Mouse (Mus musculus): ENCODE results near the gene Tmem141. TPM values are rescaled to one million over a fixed set of nuclear protein-coding genes. Genes with fewer than 3 reads are reported as not detected.
A peak's percentile ranks its signal among the peaks of the same experiment; 100 is the strongest.

Gene Tmem141
- polyA plus RNA-seq, 2 experiments from 2014 or later: 1.8 TPM; not detected in 1

GRCm38 (mm10) chr2:25607761-25608622, 13.8 kb downstream of the Tmem141 start, which contains the start of gene Rabl6:
Rabl6 (minus strand) TSS chr2:25608521.
- ATAC-seq: peak; percentile 77

DNA sequence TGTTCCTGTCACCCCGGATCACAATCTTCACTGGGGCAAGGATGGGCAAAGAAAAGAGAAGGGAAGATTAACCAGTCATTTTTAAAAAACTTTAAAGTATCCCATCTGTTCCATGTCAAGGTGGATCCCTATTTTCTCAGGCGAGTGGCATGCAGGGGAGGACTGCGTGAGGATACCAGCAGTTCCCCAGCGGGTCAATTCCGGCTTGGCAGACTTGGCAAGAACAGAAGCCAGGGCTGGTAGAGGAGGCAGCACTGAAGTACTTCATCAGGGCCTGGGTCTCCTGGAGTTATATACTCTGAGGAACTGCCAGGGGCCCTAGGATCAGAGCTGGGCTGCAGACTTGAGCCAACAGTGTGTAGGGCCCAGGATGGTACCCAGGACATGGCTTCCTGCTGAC, 19.3 kb downstream of the Tmem141 start:
- ATAC-seq: no peak

DNA sequence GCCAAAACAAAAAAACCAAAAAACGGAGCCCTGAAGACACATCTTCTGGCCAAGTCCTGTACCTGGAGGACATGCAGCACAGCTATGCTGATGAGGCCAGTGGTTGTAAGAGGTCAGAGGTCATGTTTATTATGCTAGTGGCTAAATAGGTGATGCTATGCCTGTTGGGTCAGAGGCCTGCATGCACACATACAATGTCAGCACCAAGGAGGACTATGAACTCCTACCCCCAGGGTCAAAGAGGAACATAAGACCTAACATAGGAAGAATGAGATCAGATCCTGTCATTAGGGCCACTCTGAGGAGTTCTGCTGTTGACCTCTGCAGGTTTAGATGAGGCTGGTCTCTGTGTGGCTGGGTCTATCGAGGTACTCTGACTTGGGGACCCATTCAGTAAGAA, 21.8 kb downstream of the Tmem141 start:
- ATAC-seq: no peak

DNA sequence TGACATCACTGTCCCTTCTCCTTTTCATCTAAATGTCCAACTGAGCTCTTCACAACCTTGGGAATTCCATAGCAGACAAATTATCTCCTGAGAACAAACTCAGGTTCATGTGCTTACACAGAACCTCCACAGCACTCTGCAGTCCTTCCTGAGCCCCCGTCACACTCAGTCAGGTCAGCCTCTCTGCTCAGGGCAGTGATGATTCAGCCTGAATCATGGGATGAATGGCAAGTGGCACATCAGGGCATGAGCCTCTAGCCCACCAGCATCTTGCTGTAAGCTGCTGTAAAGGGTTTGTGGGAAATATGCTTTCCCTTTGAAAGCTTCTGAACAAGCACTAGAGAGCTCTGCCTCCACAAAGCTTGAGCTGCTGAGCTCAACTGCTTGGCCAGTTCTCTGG, 23.1 kb downstream of the Tmem141 start:
- no peak for ATAC-seq

GRCm38 (mm10) chr2:25596765-25597510, 24.9 kb downstream of the Tmem141 start:
- no peak for ATAC-seq

DNA sequence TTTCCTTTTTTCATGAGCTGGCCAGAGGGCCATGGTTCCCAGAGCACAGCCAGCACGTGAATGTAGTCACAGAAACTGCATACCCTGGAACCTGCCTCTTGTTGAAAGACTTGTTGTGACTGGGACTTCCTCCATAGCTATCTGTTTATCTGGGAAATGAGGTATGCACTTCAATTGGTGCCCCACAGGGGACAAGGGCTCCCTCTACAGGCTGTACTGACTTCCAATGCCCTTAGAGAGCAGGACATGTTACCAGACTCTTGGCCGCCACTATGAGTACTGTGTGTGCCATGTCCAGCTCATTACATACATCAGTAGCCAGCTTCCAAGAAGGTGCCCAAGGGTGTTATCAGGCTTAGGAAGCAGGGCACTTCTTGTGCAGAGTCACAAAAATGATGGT, 29.9 kb downstream of the Tmem141 start:
- ATAC-seq: no peak

DNA sequence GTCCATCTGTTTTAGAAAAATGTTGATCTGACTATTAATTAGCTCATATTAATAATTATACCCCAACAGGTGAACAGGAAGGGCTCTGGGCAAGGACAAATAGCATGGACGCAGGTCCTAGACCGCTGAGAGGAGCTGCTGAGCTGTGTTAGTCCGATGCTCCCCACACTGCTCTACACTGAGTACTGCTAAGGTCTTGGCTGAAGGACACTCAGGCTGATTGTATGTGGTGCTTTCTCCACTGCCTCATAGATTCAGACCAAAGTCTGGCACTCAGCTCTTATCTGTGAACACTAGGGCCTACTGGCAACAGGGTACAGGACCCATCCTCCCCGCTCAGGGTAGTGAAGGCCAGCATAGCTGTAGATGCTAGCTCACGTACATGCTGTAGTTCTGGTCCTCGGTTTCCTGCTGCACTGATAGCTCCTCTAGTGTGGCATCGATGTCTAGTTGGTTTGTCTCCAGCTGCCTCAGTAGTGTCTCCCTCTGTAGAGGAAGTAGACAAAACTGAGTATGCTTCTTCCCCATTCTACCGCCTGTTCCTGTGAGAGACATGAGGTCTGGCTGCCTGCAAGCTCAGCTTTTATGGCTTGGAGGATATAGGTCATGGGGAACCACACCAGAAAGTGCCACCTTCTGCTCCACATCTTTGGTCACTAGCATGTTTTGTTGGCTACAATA, 33.4 kb downstream of the Tmem141 start:
- ATAC-seq: no peak

DNA sequence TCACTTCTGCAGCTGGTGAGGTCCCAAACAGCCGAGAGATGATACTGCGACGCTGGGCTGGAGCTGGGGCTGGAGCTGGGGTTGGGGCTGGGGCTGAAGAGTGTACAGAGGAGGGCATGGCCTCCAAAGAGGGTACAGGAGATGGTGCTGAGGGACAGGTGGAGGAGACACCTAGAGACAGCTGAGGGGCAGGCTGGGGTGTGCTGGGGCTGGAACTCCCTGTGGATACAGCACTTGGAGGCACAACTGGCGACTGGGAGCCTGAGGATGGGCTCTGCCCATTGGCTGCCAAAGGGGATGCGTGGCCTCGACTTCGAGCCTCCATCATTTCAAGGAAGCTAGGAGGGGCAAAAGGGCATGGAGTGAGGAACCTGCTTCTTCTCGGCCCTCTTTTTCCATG, 34.5 kb downstream of the Tmem141 start:
- no peak for ATAC-seq

DNA sequence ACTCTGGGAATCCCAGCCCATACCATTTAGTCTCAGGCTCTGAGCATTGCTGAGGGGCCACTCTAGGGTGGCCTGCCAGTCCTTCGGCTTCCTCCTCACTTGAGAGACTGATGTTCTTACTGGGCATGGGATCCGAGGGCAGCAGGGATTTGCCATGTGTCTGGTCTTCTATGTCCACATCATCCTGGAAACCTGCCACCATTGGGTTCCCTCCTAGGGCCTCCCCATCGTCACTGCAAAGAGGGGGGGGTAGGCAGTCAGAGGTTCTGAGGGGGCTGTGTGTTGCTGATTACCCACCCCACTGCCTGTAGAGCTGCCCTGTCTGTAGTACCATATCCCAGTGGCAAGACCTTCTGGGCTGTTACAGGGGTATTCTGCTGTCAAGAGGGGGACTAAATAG, 36.2 kb downstream of the Tmem141 start:
- no peak for ATAC-seq

- no peak for ATAC-seq
These were observed 36.9 kb downstream of the Tmem141 start for GRCm38 (mm10) chr2:25584856-25585255.

- no peak for ATAC-seq
These were observed 37.7 kb downstream of the Tmem141 start for GRCm38 (mm10) chr2:25584152-25584551.

- ATAC-seq: no peak
These were observed 38.2 kb downstream of the Tmem141 start for GRCm38 (mm10) chr2:25583571-25583970.

DNA sequence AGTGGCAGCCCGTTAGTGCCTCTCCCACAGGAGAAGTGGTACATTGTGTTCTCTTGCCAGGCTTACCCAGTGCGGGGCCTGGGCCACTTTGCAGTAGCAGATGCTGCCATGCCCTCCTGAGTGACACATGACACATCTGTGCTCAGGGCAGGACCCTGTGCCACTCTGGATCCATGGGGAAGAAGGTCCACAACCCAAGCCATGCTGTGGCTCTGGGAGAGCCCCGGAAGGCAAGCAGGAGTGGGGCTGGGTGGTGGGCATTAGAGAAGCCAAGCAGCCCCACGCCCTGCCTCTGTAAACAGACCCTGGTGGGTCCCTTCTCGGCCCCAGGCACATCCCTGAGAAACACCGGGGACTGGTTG, 38.7 kb downstream of the Tmem141 start:
- ATAC-seq: no peak

DNA sequence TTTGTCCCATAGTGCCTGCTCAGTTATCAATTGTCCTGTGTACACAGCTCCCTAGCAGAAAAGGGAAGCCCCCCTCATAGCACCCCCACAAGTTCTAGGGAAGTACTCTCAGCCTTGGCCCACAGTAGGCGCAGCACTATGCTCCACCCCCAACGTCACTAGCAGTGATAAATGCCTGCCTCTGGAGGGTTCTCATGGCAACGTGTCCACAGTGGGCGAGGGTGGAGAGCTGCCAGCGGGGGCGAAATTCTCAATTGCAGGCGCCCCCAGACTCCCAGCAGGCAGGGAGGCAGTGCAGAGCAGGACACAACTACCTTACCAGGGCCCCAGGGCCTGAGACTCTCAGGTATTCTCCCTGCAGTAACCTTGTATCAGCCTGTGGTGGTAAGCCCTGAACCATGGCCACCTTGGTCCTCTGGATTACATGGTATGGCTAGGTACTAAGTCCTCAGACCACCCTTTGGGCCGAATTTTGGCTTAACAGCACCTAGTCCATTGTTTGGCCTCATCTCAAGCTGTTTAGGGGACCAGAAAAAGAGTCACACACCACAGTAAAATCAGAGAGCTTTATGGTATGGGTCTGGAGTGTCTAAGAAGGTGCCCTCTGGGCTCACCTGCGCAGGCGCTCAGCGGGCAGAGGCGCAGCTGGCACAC, 39.2 kb downstream of the Tmem141 start:
- ATAC-seq: no peak

DNA sequence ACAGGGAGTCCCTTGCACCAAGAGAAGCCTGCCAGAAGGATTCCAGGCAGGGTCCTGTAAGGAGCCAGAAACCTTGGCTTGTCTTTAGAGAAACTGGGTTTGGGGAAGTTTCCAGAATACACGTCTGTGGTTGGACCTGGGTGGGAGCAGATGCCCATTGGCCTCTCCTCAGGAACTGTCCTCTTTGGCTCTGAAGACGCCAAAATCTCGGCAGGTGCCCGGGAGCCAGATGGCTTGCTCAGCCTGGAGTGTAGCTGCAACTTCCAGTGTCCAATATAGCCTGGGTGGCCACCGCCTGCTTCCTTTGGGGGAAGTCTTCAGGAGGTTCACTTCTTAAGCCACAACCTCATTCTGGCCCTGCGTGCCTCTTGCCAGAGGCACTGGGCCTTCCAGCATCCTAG, 39.9 kb downstream of the Tmem141 start:
- ATAC-seq: no peak

DNA sequence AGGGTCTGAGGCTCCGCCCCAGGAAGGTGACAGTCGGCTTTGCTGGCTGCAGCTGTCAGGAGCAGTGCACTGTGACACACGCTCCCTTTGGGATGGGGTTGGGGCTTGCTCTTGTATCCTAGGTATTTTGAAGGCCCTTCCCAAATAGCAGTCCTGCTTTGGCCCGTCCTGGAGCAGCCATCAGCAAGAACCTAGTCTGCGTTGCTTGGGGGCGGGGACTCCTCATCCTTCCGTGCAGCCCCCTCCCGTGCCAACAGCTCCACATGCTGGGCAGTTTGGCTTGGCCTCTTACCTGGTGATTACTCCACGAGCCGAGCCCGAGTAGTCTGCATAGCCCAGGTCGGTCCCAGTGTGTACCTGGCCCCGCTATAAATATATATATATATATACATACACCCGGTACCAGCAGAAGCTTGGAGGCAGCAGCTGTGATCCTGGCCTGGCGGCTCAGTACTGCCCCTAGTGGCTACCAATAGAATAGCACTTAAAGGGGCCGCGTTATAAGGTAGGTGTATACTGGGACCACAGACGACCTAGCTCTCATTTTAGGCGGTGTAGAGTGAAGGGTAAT, 40.4 kb downstream of the Tmem141 start, which contains the start of gene Ajm1:
Gene Ajm1 (minus strand): TSS at position 464 of the 571 bp plus-strand sequence.
- peak; percentile 63 for ATAC-seq

DNA sequence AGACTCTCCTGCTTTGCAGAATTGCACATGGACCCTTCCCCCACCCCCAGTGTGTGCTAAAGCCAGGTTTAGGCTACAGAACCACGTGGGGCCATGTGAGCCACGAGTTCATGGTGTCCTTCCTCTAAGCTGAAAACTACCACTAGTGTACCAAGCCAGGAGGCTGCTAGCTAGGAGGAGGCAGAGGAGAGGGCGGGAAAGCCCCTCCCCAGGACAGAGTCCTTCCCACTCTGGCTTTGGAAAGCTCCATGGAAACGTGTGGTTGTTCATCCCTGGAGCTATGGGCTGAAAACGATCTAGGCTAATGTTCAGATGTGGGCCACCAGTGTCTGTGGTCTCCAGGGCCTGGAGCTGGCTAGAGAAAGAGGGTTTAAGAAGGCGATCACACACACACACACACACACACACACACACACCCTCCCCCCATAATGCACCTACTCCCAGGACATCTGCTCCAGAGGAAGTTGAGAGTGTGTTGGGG, 41.1 kb downstream of the Tmem141 start:
- ATAC-seq: no peak

- ATAC-seq: peak; percentile 47
These were observed 41.9 kb downstream of the Tmem141 start for GRCm38 (mm10) chr2:25579737-25580460.

DNA sequence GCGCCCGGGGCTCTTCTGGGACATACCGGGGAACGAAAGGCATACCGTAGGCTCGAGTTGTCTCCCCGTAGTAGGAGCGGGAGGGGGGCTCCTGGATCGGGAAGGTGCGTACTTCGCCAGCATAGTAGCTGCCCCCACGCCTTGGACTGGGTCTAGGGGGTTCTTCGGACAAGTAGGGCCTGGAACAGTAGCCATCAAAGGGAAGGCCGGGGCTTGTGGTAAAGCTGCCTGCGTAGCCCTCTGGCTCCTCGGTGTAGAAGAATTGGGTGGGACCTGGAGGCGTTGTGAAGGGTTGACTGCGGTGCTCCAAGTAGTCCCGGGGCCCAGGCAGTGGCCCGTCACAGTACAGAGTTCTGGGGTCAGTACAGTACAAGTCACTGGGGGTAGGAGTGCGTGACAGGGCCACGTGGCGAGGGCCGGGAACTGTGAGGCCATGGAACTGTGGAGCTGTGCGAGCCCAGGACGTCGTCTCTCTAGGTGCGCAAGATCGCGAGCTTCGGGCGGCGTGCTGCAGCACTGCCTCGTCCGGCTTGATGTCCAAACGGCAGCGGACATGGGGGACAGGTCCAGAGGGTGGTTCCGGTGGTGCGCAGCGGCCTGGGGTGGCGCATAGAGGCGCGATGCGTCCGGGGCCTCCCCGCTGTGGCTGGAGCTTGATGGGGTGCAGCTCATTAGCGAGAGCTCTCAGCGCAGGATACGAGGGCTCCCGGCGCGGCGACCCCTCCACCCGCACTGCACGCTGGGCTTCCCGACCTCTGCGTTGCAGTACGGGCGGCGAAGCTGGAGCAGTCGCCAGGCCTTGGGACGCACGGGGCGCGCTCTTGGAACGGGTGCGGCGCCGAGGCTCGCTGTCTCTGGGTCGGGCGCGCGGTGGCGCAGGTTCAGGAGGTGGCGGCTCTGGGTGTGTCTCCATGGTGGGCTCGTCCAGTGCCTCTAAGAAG, 42.7 kb downstream of the Tmem141 start:
- ATAC-seq: no peak
